In genomic region chr12:71693346-71694038, GRCm38 (mm10) we compare ENCODE assay signal across 10 mouse cellular contexts.
DNase-seq lines count a peak whose midpoint lies in the region; ATAC-seq and TF ChIP-seq lines count a peak whose summit lies in the region.
"Had no signal": no experiment of that assay in that cellular context is flagged by ENCODE, and none has a peak within 500 bp of the region (broad histone marks: within the 10 kb centered on the region; RNA-seq: fewer than 3 reads in every experiment).

No protein-coding gene starts in this region.

- H3K4me2 ChIP-seq in forebrain, embryonic 14.5 days (ENCODE audit: low read length), result no peak overlapping the region
- H3K4me2 ChIP-seq in lung, embryonic 14.5 days, result no peak overlapping the region
- H3K4me2 ChIP-seq in intestine, postnatal 0 days (replicated peaks; ENCODE audit: low read depth), result no peak overlapping the region

- no peaks in the 10 kb centered on the region for H3K27me3 ChIP-seq in forebrain, embryonic 14.5 days (replicated peaks; ENCODE audit: control insufficient read depth, insufficient read depth, low read length)
- no peaks in the 10 kb centered on the region for H3K27me3 ChIP-seq in forebrain, embryonic 10.5 days (ENCODE audit: poor library complexity, severe bottlenecking)
- H3K27me3 ChIP-seq in lung, embryonic 14.5 days (ENCODE audit: insufficient read depth, low read length), result no peaks in the 10 kb centered on the region
- H3K27me3 ChIP-seq in intestine, postnatal 0 days (replicated peaks; ENCODE audit: control insufficient read depth, insufficient read depth, low read length), result no peaks in the 10 kb centered on the region

- no peak overlapping the region for H3K9ac ChIP-seq in forebrain, embryonic 14.5 days (ENCODE audit: low read length)
- H3K9ac ChIP-seq in lung, embryonic 14.5 days, result no peak overlapping the region
- no peak overlapping the region for H3K9ac ChIP-seq in intestine, postnatal 0 days (ENCODE audit: low read depth, low read length)

- no peak for TF ChIP-seq CTCF in lung, embryonic 14.5 days (IDR thresholded peaks at IDR 0.05; ENCODE audit: low read depth)
- no peak for TF ChIP-seq CTCF in intestine, postnatal 0 days (IDR thresholded peaks at IDR 0.05; ENCODE audit: low read depth)

- ATAC-seq in forebrain, embryonic 14.5 days, result no peak
- no peak for ATAC-seq in lung, embryonic 14.5 days (ENCODE audit: insufficient read depth)
- no peak for ATAC-seq in CD4-positive, CD25-positive, alpha-beta regulatory T cell, adult 4 months
- no peak for ATAC-seq in intestine, postnatal 0 days

- no peak overlapping the region for H3K27ac ChIP-seq in forebrain, embryonic 14.5 days (ENCODE audit: low read depth, low read length)
- H3K27ac ChIP-seq in forebrain, embryonic 10.5 days, result no peak overlapping the region
- H3K27ac ChIP-seq in lung, embryonic 14.5 days (ENCODE audit: low read depth), result no peak overlapping the region
- no peak overlapping the region for H3K27ac ChIP-seq in intestine, postnatal 0 days (ENCODE audit: low read depth, low read length)

- 79% methylated on average over 10 of the region's 10 CpGs for WGBS in forebrain, embryonic 14.5 days
- WGBS in forebrain, embryonic 10.5 days, result 87% methylated on average over 10 of the region's 10 CpGs
- 61% methylated on average over 10 of the region's 10 CpGs for WGBS in lung, embryonic 14.5 days
- 54% methylated on average over 10 of the region's 10 CpGs for WGBS in intestine, postnatal 0 days

- DNase-seq in forebrain, embryonic 14.5 days (ENCODE audit: low spot score), result peak; percentile 41
- DNase-seq in forebrain, embryonic 10.5 days (ENCODE audit: extremely low spot score, low spot score), result no peak
- DNase-seq in lung, embryonic 14.5 days, result peak; percentile 42
- DNase-seq in lung, postnatal 25 days (ENCODE audit: low spot score), result no peak
- DNase-seq in layer of hippocampus, adult 8-10 months (ENCODE audit: low spot score in 2 of 2), result peak; percentile 64 to 66
- DNase-seq in right cerebral cortex, postnatal 14 days, result peak; percentile 47
- DNase-seq: B cell, adult 2 months; cerebellum, adult 11-12 months had no signal

- no peaks in the 10 kb centered on the region for H3K36me3 ChIP-seq in forebrain, embryonic 14.5 days (ENCODE audit: control insufficient read depth, insufficient read depth, low read length)
- no peaks in the 10 kb centered on the region for H3K36me3 ChIP-seq in forebrain, embryonic 10.5 days (replicated peaks)
- no peaks in the 10 kb centered on the region for H3K36me3 ChIP-seq in lung, embryonic 14.5 days (ENCODE audit: insufficient read depth)
- H3K36me3 ChIP-seq in intestine, postnatal 0 days (ENCODE audit: control insufficient read depth, insufficient read depth), result no peaks in the 10 kb centered on the region

- no peaks in the 10 kb centered on the region for H3K9me3 ChIP-seq in forebrain, embryonic 14.5 days (replicated peaks; ENCODE audit: control insufficient read depth, low read length)
- H3K9me3 ChIP-seq in forebrain, embryonic 10.5 days, result no peaks in the 10 kb centered on the region
- H3K9me3 ChIP-seq in lung, embryonic 14.5 days (ENCODE audit: low read depth, low read length), result no peaks in the 10 kb centered on the region
- H3K9me3 ChIP-seq in intestine, postnatal 0 days (ENCODE audit: control insufficient read depth), result no peaks in the 10 kb centered on the region

- no peaks in the 10 kb centered on the region for H3K4me1 ChIP-seq in forebrain, embryonic 14.5 days (ENCODE audit: control insufficient read depth, insufficient read depth, low read length)
- H3K4me1 ChIP-seq in forebrain, embryonic 10.5 days, result no peaks in the 10 kb centered on the region
- H3K4me1 ChIP-seq in lung, embryonic 14.5 days (ENCODE audit: insufficient read depth), result no peaks in the 10 kb centered on the region
- H3K4me1 ChIP-seq in intestine, postnatal 0 days (replicated peaks; ENCODE audit: control insufficient read depth, insufficient read depth, low read length), result no peaks in the 10 kb centered on the region

- no peak overlapping the region for H3K4me3 ChIP-seq in forebrain, embryonic 14.5 days (ENCODE audit: low read depth, low read length)
- H3K4me3 ChIP-seq in forebrain, embryonic 10.5 days, result no peak overlapping the region
- no peak overlapping the region for H3K4me3 ChIP-seq in lung, embryonic 14.5 days (ENCODE audit: low read depth, low read length)
- no peak overlapping the region for H3K4me3 ChIP-seq in intestine, postnatal 0 days (ENCODE audit: low read depth, low read length)

Comparison
In these comparisons a context has a peak if more than half of its experiments do, and no peak if none do; other contexts are left out.
1. DNase-seq: peak in forebrain, embryonic 14.5 days (single experiment), lung, embryonic 14.5 days (single experiment), layer of hippocampus, adult 8-10 months (2 of 2) and right cerebral cortex, postnatal 14 days (single experiment); none in forebrain, embryonic 10.5 days (single experiment) and lung, postnatal 25 days (single experiment).